Mouse (Mus musculus): ENCODE measurements around the gene Lrsam1.

DNA sequence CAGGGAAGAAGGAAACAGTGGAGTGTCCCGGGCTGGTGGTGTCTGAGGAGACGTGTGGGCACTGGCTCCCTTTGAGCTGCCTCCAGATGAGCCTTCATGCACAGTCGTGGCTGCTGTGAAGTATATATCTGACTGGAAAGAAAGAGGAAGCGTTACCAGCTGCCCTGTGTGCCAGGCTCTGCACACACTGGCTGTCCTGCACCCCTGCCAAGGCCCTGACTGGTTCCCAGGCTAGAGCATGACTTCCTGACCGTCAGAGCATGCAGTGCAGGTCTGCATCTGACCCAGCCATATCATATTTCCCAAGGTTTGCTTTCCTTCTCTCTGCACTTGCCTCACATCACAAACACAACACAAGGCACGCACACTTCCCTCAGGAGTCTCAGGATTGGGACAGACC is 30.7 kb upstream of the Lrsam1 start:
- no peak for TF ChIP-seq CTCF (conservative IDR thresholded peaks at IDR 0.05 in 1 of 2, IDR thresholded peaks at IDR 0.05 in 1 of 2; ENCODE audit: low read depth in 2 of 2, low read length in 2 of 2)
- TF ChIP-seq EP300 (IDR thresholded peaks at IDR 0.05; ENCODE audit: low read length), result no peak
- TF ChIP-seq E2F4 (IDR thresholded peaks at IDR 0.05; ENCODE audit: insufficient replicate concordance, low read depth, low read length), result no peak
- no peak for TF ChIP-seq KAT2A (IDR thresholded peaks at IDR 0.05; ENCODE audit: insufficient replicate concordance, low read length)
- TF ChIP-seq MAX (IDR thresholded peaks at IDR 0.05; ENCODE audit: low read length), result no peak
- no peak for TF ChIP-seq POLR2A (IDR thresholded peaks at IDR 0.05; ENCODE audit: low read depth, low read length)
- TF ChIP-seq MXI1 (IDR thresholded peaks at IDR 0.05; ENCODE audit: low read depth, low read length), result no peak
